Mouse (Mus musculus) hindbrain, embryonic 16.5 days (tissue): ENCODE results near the gene Hyal3. TPM values are rescaled to one million over a fixed set of nuclear protein-coding genes. Genes with fewer than 3 reads are reported as not detected.
A peak's percentile ranks its signal among the peaks of the same experiment; 100 is the strongest.
"Not testable (repeated sequence)": the region's sequence is repeated elsewhere in the genome, so short reads cannot be mapped to it uniquely, and the experiment has no call there.

Experiments
- ATAC-seq: fragments of 200-750 bp; cut with Nextera tagmentation; 2 replicates; pipeline ENCODE4 v1.8.0; 2017; ENCODE audit warnings: moderate TSS enrichment, moderate library complexity
- H3K27ac ChIP-seq: fragments of 300-500 bp; sonication (generic); 2 replicates; pipeline ENCODE4 v1.5.1; 2014; ENCODE audit warnings: low read depth, mild to moderate bottlenecking, control low read depth, low read length, moderate library complexity
- H3K27me3 ChIP-seq: fragments of 300-500 bp; sonication (generic); replicated peaks from 2 replicates; pipeline ENCODE4 v1.6.1; 2014; ENCODE audit warnings: low read length; ENCODE audit not compliant: control insufficient read depth, insufficient read depth
- H3K36me3 ChIP-seq: fragments of 300-500 bp; sonication (generic); 2 replicates; pipeline ENCODE4 v1.6.1; 2014; ENCODE audit warnings: mild to moderate bottlenecking, low read length, moderate library complexity, mixed read lengths; ENCODE audit not compliant: control insufficient read depth, insufficient read depth
- H3K4me1 ChIP-seq: fragments of 300-500 bp; sonication (generic); 2 replicates; pipeline ENCODE4 v1.6.1; 2014; ENCODE audit warnings: low read depth, low read length; ENCODE audit not compliant: control insufficient read depth, insufficient read depth
- H3K4me2 ChIP-seq: fragments of 300-500 bp; sonication (generic); 2 replicates; pipeline ENCODE4 v1.6.1; 2014; ENCODE audit warnings: mild to moderate bottlenecking, low read length, control low read depth, moderate library complexity
- H3K4me3 ChIP-seq: fragments of 300-500 bp; sonication (generic); 2 replicates; pipeline ENCODE4 v1.5.1; 2014; ENCODE audit warnings: mild to moderate bottlenecking, low read length, control low read depth, moderate library complexity
- H3K9ac ChIP-seq: fragments of 300-500 bp; sonication (generic); 2 replicates; pipeline ENCODE4 v1.6.1; 2014; ENCODE audit warnings: low read depth, mild to moderate bottlenecking, control low read depth, low read length, moderate library complexity
- H3K9me3 ChIP-seq: fragments of 300-500 bp; sonication (generic); 2 replicates; pipeline ENCODE4 v1.6.1; 2014; ENCODE audit warnings: mild to moderate bottlenecking, low read length, moderate library complexity; ENCODE audit not compliant: control insufficient read depth
- WGBS: fragments of 180-500 bp; shearing (Covaris S2); extraction: QIAGEN DNeasy Blood & Tissue Kit; methylation state at CpG from one replicate; pipeline ENCODE4 v1.1.7; 2014; 5-methylcytosine and 5-hydroxymethylcytosine counted together
- polyA plus RNA-seq: library from polyadenylated mRNA; unstranded; fragments of >200 nt; fragmentation: Nextera tagmentation; extraction: Ambion mirVana; gene quantifications from 2 replicates; pipeline ENCODE4 v1.2.1, GENCODE M21; 2015

Hyal3 gene
- polyA plus RNA-seq, 1 experiment from 2014 or later: 2.7 TPM

- H3K27ac ChIP-seq: peak overlapping the region; percentile 92
- H3K4me3 ChIP-seq: peak overlapping the region; percentile 81
- peak; percentile 94 for ATAC-seq
- H3K4me1 ChIP-seq: peaks cover 34% of the 10 kb centered on the region
- under 1% methylated on average over 53 of the region's 53 CpGs for WGBS
- peaks cover 15% of the 10 kb centered on the region for H3K36me3 ChIP-seq
- H3K9ac ChIP-seq: peak overlapping the region; percentile 87
- H3K9me3 ChIP-seq: no peaks in the 10 kb centered on the region
- H3K4me2 ChIP-seq: peak overlapping the region; percentile 96
- peaks cover 22% of the 10 kb centered on the region for H3K27me3 ChIP-seq
Measured at GRCm38 (mm10) chr9:107554319-107554825, 26.2 kb upstream of the Hyal3 start.

- ATAC-seq: no peak; the same call in none of the 2 replicates
- Histone ChIP-seq H3K36me3 (peaks cover 22% of the 10 kb centered on the region), H3K4me1 (peaks cover 34% of the 10 kb centered on the region), H3K9me3 (no peaks in the 10 kb centered on the region), H3K27me3 (peaks cover 19% of the 10 kb centered on the region), H3K27ac (peak overlapping the region; percentile 92), H3K4me2 (peak overlapping the region; percentile 96), H3K4me3 (peak overlapping the region; percentile 81), H3K9ac (peak overlapping the region; percentile 87)
- under 1% methylated on average over 23 of the region's 23 CpGs for WGBS
Measured at GRCm38 (mm10) chr9:107555031-107555457, 25.6 kb upstream of the Hyal3 start.

- Histone ChIP-seq H3K4me1 (peaks cover 34% of the 10 kb centered on the region), H3K4me2 (peak overlapping the region; percentile 96), H3K36me3 (peaks cover 22% of the 10 kb centered on the region), H3K9ac (peak overlapping the region; percentile 87), H3K27ac (no peak overlapping the region), H3K9me3 (no peaks in the 10 kb centered on the region), H3K27me3 (peaks cover 15% of the 10 kb centered on the region), H3K4me3 (peak overlapping the region; percentile 81)
- WGBS: 45% methylated on average over 2 of the region's 2 CpGs
- ATAC-seq: no peak
Measured at GRCm38 (mm10) chr9:107555701-107556100, 24.9 kb upstream of the Hyal3 start.

GRCm38 (mm10) chr9:107556346-107556745 is 24.3 kb upstream of the Hyal3 start:
- Histone ChIP-seq H3K27ac (no peak overlapping the region), H3K27me3 (peaks cover 9% of the 10 kb centered on the region), H3K4me1 (peaks cover 28% of the 10 kb centered on the region), H3K4me3 (no peak overlapping the region), H3K9me3 (no peaks in the 10 kb centered on the region), H3K4me2 (peak overlapping the region; percentile 96), H3K9ac (no peak overlapping the region; the same call in 1 of the 2 replicates), H3K36me3 (peaks cover 23% of the 10 kb centered on the region)
- 80% methylated on average over 3 of the region's 3 CpGs for WGBS
- ATAC-seq: no peak

GRCm38 (mm10) chr9:107563029-107563581 is 17.5 kb upstream of the Hyal3 start, which contains the start of gene Tusc2:
Tusc2 (plus strand) TSS chr9:107563255.
- Histone ChIP-seq H3K27ac (peak within 1 kb of the TSS; percentile 63; the same call in 1 of the 2 replicates), H3K27me3 (no peaks in the 10 kb centered on the region), H3K36me3 (peaks cover 26% of the 10 kb centered on the region), H3K9ac (peak within 1 kb of the TSS; percentile 86), H3K9me3 (no peaks in the 10 kb centered on the region), H3K4me1 (peaks cover 19% of the 10 kb centered on the region), H3K4me3 (peak within 1 kb of the TSS; percentile 84), H3K4me2 (peak within 1 kb of the TSS; percentile 81)
- peak; percentile 97 for ATAC-seq
- WGBS: under 1% methylated on average over 46 of the region's 46 CpGs

- H3K4me2 ChIP-seq: not testable (repeated sequence)
- 47% methylated on average over 5 of the region's 5 CpGs for WGBS
- H3K4me1 ChIP-seq: peaks cover 30% of the 10 kb centered on the region
Measured at GRCm38 (mm10) chr9:107565556-107565955, 15.1 kb upstream of the Hyal3 start.

GRCm38 (mm10) chr9:107566041-107566709 is 14.4 kb upstream of the Hyal3 start:
- no peak for ATAC-seq
- Histone ChIP-seq H3K36me3 (peaks cover 16% of the 10 kb centered on the region), H3K9me3 (no peaks in the 10 kb centered on the region), H3K9ac (no peak overlapping the region), H3K27me3 (no peaks in the 10 kb centered on the region), H3K4me2 (no peak overlapping the region), H3K27ac (no peak overlapping the region), H3K4me3 (no peak overlapping the region), H3K4me1 (peaks cover 37% of the 10 kb centered on the region)
- 58% methylated on average over 15 of the region's 15 CpGs for WGBS

More at GRCm38 (mm10) chr9:107565556-107565955, 15.1 kb upstream of the Hyal3 start:
- not testable (repeated sequence) for H3K27ac ChIP-seq, ATAC-seq, H3K4me3 ChIP-seq, H3K27me3 ChIP-seq, H3K9me3 ChIP-seq, H3K9ac ChIP-seq
- H3K36me3 ChIP-seq: peaks cover 13% of the 10 kb centered on the region

- ATAC-seq: no peak
- H3K9me3 ChIP-seq: no peaks in the 10 kb centered on the region
- no peaks in the 10 kb centered on the region for H3K27me3 ChIP-seq
- H3K9ac ChIP-seq: peak overlapping the region; percentile 11; the same call in 1 of the 2 replicates
- no peak overlapping the region for H3K4me2 ChIP-seq
- no peak overlapping the region; the same call in 1 of the 2 replicates for H3K27ac ChIP-seq
- H3K4me1 ChIP-seq: peaks cover 40% of the 10 kb centered on the region
- H3K4me3 ChIP-seq: no peak overlapping the region; the same call in 1 of the 2 replicates
- 73% methylated on average over 3 of the region's 3 CpGs for WGBS
- peaks cover 14% of the 10 kb centered on the region for H3K36me3 ChIP-seq
Measured at GRCm38 (mm10) chr9:107566855-107567254, 13.8 kb upstream of the Hyal3 start.

- ATAC-seq: no peak
- WGBS: 7% methylated on average over 18 of the region's 18 CpGs
Measured at GRCm38 (mm10) chr9:107567702-107568319, 12.8 kb upstream of the Hyal3 start, which contains the start of gene Hyal2. Hyal2 (plus strand) TSS chr9:107567945.

More at GRCm38 (mm10) chr9:107567702-107568319, 12.8 kb upstream of the Hyal3 start, which contains the start of gene Hyal2:
- peak within 1 kb of the TSS; percentile 85 for H3K27ac ChIP-seq
- H3K27me3 ChIP-seq: no peaks in the 10 kb centered on the region
- H3K9me3 ChIP-seq: no peaks in the 10 kb centered on the region
- peaks cover 40% of the 10 kb centered on the region for H3K4me1 ChIP-seq
- H3K4me3 ChIP-seq: peak within 1 kb of the TSS; percentile 58
- peaks cover 20% of the 10 kb centered on the region for H3K36me3 ChIP-seq
- peak within 1 kb of the TSS; percentile 73 for H3K4me2 ChIP-seq
- peak within 1 kb of the TSS; percentile 73 for H3K9ac ChIP-seq
